Mouse (Mus musculus): Measurements from ENCODE around the gene Mcam.

GRCm38 (mm10) chr9:44095781-44096180, 38.5 kb upstream of the Mcam start:
- TF ChIP-seq CTCF (IDR thresholded peaks at IDR 0.05; ENCODE audit: borderline replicate concordance, control insufficient read depth, extremely low read depth, insufficient read depth, low read length, poor library complexity): no peak
- TF ChIP-seq POLR2A (IDR thresholded peaks at IDR 0.05; ENCODE audit: control insufficient read depth, extremely low read depth, insufficient read depth, low read length, poor library complexity): no peak
